Mouse (Mus musculus): ENCODE results near the gene Taf3.

GRCm38 (mm10) chr2:10081453-10082080 is 33.2 kb upstream of the Taf3 start:
- no peak for TF ChIP-seq CTCF (IDR thresholded peaks at IDR 0.05; ENCODE audit: extremely low read depth, insufficient read depth, low read length)
- no peak for TF ChIP-seq POLR2A (IDR thresholded peaks at IDR 0.05; ENCODE audit: extremely low read depth, insufficient read depth, low read length)

All from cortical plate, adult 2 months (tissue).